Mouse (Mus musculus): ENCODE results near the gene Trim32. TPM values are rescaled to one million over a fixed set of nuclear protein-coding genes. Genes with fewer than 3 reads are reported as not detected.

The Trim32 gene
- polyA plus RNA-seq (2016; fragmentation: Nextera tagmentation; extraction: Ambion mirVana): 75.8 and 83.2 TPM in 2 replicates

DNA sequence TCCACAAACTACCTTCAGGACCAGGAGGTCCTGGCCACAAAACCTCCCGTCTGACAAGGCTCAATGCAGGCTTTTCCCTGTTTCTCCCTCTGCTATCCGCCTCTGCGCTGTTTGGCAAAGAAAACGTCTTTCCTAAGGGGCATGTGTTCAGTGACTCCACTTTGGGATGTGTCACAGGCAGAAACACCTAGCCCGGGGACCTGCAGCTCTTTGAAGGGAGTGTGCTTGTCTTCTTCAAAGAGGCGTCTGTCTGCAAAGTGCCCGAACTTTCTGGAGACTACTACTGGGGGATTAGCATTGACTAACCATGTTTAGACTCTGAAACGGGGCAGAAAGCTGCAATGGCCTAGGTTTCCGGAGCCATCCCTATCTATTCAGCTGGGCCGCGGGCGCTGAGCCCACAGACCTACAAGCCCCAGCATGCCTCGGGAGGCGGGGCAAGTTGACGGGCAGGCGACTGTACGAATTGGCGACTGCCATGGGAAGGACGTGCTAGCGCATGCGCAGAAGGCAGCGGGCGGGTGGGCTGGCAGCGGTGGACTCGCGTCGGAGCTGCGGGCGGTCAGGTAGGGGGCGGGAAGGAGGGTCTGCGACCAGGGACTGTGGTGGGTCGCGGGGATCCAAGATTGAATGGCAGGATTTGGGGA lies at the start of gene Trim32:
TSS of gene Trim32 (plus strand) at position 483 of the 647 bp plus-strand sequence.
- H3K9ac ChIP-seq (replicated peaks): peak within 1 kb of the TSS; percentile 76
- 0 out of 2 replicates have a peak, but pooled peaks cover 4% of the 10 kb centered on the region for H3K36me3 ChIP-seq
- WGBS: 4% methylated on average over 33 of the region's 33 CpGs
- ATAC-seq (ENCODE audit: low FRiP score, low read depth): peak; percentile 98
- H3K4me1 ChIP-seq: peaks cover 24% of the 10 kb centered on the region
- H3K27ac ChIP-seq (replicated peaks): peak within 1 kb of the TSS; percentile 75
- H3K4me3 ChIP-seq: peak within 1 kb of the TSS; percentile 63
- H3K9me3 ChIP-seq: no peaks in the 10 kb centered on the region
- no peaks in the 10 kb centered on the region for H3K27me3 ChIP-seq
- peak within 1 kb of the TSS; percentile 58 for H3K4me2 ChIP-seq (replicated peaks)

DNA sequence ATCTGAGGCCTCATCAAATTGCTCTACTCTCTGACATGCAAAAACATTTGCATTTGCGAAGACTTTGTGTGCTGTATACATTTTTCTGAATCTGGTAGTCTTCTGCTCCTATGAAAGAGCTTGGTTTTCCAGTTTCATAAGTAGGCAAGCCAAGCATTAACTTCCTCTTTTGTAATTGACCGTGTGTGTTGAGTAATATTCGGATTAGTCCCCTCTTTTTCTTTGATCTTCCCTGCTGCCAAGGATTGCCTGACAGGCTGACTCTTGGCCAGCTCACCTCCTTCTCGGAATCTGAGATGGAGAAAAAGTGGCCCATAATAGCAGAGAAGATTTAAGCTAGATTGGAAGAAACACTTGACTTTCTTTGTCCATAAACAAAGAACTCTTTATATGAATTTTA lies 39.3 kb upstream of the Trim32 start:
- no peak overlapping the region for H3K27ac ChIP-seq (replicated peaks)
- WGBS: 60% methylated on average over 4 of the region's 4 CpGs
- no peak for ATAC-seq (ENCODE audit: low FRiP score, low read depth)

DNA sequence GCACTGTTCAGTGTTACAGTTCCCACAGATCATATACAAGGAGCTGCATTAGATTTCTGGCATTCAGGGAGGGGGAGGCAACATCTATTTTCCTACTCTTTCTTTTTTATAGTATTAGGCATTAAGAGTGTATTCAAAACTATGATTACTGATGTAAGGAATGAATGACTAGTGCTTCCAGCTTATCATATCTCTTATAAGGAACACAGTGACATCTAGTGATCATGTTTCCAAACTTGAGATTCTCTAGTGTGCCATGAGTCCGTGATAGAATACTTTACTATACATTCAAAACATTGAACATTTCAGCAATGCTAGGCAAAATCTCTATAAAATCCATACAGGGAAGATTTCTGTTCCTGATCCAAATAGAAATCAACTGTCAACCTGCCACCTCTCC lies 24.5 kb upstream of the Trim32 start:
- Histone ChIP-seq H3K4me1 (0 out of 2 replicates have a peak, but pooled peaks cover 3% of the 10 kb centered on the region), H3K27me3 (no peaks in the 10 kb centered on the region), H3K4me2 (replicated peaks) (no peak overlapping the region), H3K9me3 (no peaks in the 10 kb centered on the region), H3K4me3 (no peak overlapping the region), H3K9ac (replicated peaks) (no peak overlapping the region), H3K27ac (replicated peaks) (no peak overlapping the region), H3K36me3 (no peaks in the 10 kb centered on the region)
- 77% methylated on average over 1 of the region's 1 CpGs for WGBS
- ATAC-seq (ENCODE audit: low FRiP score, low read depth): no peak

More for the DNA sequence above, 39.3 kb upstream of the Trim32 start:
- H3K36me3 ChIP-seq: no peaks in the 10 kb centered on the region
- H3K9ac ChIP-seq (replicated peaks): no peak overlapping the region
- H3K4me1 ChIP-seq: no peaks in the 10 kb centered on the region
- no peak overlapping the region for H3K4me2 ChIP-seq (replicated peaks)
- no peaks in the 10 kb centered on the region for H3K27me3 ChIP-seq
- no peaks in the 10 kb centered on the region for H3K9me3 ChIP-seq
- H3K4me3 ChIP-seq: no peak overlapping the region

DNA sequence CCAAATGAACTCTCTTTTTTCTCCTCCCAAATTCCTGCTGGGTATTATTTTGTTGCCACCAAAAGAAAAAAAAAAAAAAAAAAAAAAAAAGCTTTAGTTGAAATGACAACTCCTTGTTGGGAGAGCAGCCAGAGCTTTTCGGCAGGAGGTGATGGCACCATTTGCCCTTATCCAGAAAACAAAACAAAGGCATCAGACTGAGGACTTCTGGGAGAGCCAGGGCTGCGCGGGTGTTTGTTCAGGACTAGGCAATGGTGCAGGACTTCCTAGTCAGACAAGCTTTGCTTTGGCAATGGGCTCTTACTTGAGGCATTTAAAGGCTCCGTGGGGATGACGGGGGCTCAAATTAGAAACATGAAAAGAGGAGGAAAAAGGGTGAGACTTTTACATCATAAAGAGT lies 17.8 kb upstream of the Trim32 start:
- WGBS: 37% methylated on average over 5 of the region's 5 CpGs
- Histone ChIP-seq H3K27me3 (no peaks in the 10 kb centered on the region), H3K9me3 (no peaks in the 10 kb centered on the region), H3K4me1 (0 out of 2 replicates have a peak, but pooled peaks cover 3% of the 10 kb centered on the region), H3K27ac (replicated peaks) (no peak overlapping the region), H3K36me3 (no peaks in the 10 kb centered on the region), H3K9ac (replicated peaks) (no peak overlapping the region), H3K4me2 (replicated peaks) (no peak overlapping the region), H3K4me3 (no peak overlapping the region)
- no peak for ATAC-seq (ENCODE audit: low FRiP score, low read depth)

DNA sequence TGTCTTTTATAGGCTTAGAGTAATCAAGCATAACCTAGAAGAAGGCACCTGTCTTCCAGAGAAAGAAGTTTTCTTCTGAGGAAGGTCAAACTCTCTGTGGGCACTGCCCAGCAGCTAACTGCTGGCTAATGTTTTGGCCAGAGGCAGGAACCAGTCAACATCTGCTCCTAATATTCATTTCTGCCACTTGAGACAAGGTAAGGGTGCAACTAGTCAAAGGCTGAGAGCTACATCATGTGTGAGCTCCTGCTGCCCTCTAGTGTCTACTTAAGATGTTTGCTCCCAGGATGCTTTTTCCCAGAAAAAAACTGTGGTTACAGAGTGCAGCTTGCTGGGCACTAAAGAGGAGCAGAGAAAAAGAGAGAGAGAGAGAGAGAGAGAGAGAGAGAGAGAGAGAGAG lies 15.0 kb upstream of the Trim32 start:
- H3K27me3 ChIP-seq: no peaks in the 10 kb centered on the region
- H3K36me3 ChIP-seq: no peaks in the 10 kb centered on the region
- no peaks in the 10 kb centered on the region for H3K9me3 ChIP-seq
- no peak overlapping the region for H3K4me2 ChIP-seq (replicated peaks)
- no peak overlapping the region for H3K4me3 ChIP-seq
- ATAC-seq (ENCODE audit: low FRiP score, low read depth): peak; percentile 60
- H3K27ac ChIP-seq (replicated peaks): no peak overlapping the region
- H3K4me1 ChIP-seq: no peaks in the 10 kb centered on the region
- H3K9ac ChIP-seq (replicated peaks): no peak overlapping the region

DNA sequence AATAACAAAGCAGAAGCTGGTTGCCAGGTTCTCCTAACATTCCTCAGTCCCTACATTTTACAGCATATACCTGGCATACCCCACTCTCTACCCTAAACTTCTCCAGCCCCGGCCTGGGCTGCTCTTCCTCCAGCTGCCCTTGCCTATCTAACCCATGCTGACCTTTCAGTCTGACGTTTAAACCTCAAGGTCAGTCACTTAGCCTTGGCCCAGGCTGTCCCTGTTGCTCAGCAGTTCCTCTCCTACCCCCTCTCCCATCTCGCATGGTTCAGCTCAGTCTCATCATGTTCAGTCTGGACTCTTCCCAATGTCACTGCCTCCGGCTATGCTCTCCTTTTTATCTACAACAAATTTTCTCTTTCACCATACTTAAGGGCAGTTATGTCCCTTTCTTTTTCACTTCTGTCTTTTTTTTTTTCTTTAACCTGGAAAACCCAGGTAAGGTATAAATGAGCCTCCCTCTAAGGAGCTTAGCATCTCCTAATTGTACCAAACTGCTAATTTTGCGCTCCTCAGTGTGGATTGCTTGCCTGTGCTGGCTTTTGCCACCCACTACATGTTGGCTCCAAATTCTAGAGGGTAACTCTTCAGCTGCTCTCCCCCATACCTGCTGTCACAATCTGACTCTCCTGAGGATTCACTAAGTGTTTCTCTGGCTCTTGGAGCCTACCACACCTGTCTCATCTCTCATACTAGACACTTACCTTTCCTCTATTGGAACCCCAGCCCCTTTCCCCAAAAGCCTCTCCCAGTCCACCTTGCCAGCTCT lies 10.0 kb upstream of the Trim32 start:
- Histone ChIP-seq H3K36me3 (no peaks in the 10 kb centered on the region), H3K9me3 (no peaks in the 10 kb centered on the region), H3K4me3 (no peak overlapping the region), H3K4me2 (replicated peaks) (no peak overlapping the region), H3K4me1 (no peaks in the 10 kb centered on the region), H3K27ac (replicated peaks) (no peak overlapping the region), H3K27me3 (no peaks in the 10 kb centered on the region), H3K9ac (replicated peaks) (no peak overlapping the region)
- 82% methylated on average over 5 of the region's 5 CpGs for WGBS
- no peak for ATAC-seq (ENCODE audit: low FRiP score, low read depth)

DNA sequence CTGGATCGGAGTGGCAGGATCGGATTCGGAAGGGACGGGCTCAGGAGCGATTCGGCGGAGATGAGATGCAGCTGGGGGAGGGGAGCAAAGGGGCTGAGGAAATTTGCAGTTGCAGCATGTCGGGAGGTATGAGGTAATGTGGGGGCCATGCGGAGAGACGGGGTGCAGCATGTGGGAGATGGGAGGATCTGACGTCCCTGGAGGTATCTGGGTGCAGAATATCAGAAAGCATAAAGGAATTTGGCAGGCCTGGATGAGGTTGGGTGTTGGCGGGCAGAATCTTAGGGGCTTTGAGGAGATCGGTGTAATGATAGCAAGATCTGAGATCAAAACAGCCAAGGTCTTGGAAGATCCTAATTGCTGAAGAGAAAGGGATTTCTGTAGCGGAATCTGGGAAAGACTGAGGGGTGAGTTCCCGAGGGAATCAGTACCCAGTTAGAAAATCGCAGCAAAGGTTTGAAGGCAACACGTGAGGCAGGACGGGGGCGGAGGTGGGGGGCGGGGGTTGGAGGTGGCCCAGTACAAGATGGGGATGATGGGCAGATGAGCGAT lies 441 bp downstream of the Trim32 start:
- H3K9ac ChIP-seq (replicated peaks): peak overlapping the region; percentile 76
- peak; percentile 88 for ATAC-seq (ENCODE audit: low FRiP score, low read depth)
- 0 out of 2 replicates have a peak, but pooled peaks cover 4% of the 10 kb centered on the region for H3K36me3 ChIP-seq
- H3K4me3 ChIP-seq: peak overlapping the region; percentile 63
- H3K27me3 ChIP-seq: no peaks in the 10 kb centered on the region
- no peaks in the 10 kb centered on the region for H3K9me3 ChIP-seq
- peak overlapping the region; percentile 58 for H3K4me2 ChIP-seq (replicated peaks)
- H3K27ac ChIP-seq (replicated peaks): peak overlapping the region; percentile 75
- under 1% methylated on average over 21 of the region's 21 CpGs for WGBS
- peaks cover 24% of the 10 kb centered on the region for H3K4me1 ChIP-seq

DNA sequence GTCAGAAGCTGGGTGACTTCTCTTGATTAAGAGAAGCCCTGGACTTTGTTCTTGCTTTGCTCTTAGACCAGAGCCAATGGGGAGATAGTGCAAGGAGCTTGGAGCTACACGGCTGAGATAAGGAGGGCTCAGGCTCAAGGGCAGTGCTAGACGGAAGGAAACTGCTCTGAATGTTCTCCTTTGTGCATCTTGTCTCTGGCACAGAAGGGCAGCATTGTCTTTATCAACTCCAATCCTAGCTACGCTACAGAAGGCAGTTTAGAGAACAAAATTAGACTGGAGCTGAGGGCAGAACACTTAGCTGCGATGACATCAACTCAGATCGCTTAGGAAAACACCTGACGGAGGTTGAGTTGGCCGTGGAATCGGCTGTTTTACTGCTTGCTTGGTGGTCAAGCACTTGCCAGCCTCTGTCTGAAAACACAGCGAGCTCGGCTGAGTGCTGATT lies 2.4 kb downstream of the Trim32 start:
- Histone ChIP-seq H3K27me3 (no peaks in the 10 kb centered on the region), H3K9ac (replicated peaks) (no peak overlapping the region), H3K4me3 (no peak overlapping the region), H3K4me2 (replicated peaks) (no peak overlapping the region; the same call in 1 of the 2 replicates), H3K36me3 (0 out of 2 replicates have a peak, but pooled peaks cover 4% of the 10 kb centered on the region), H3K27ac (replicated peaks) (no peak overlapping the region), H3K4me1 (peaks cover 26% of the 10 kb centered on the region), H3K9me3 (no peaks in the 10 kb centered on the region)
- 91% methylated on average over 10 of the region's 10 CpGs for WGBS
- no peak for ATAC-seq (ENCODE audit: low FRiP score, low read depth)

DNA sequence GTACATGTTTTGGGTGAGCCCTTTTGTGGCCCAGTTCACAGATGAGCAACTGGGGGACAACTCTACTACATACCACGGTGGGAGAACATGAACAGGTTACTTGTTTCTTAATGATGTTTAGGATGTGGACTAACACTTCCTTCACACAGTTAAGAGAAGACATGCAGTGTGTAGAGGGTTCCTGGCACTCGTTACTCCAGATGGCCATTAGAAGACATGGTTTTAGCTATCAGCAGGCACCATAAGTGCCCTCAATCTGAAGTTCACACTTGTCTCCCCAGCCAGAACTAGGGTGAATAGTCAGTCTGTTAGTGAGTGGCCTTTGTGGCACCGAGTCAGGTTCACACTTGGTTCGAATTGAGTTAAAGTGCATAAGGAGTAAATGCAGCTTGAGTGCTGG lies 3.3 kb downstream of the Trim32 start:
- Histone ChIP-seq H3K4me3 (no peak overlapping the region), H3K4me1 (peaks cover 26% of the 10 kb centered on the region), H3K36me3 (peaks cover 6% of the 10 kb centered on the region), H3K27ac (replicated peaks) (no peak overlapping the region), H3K9me3 (no peaks in the 10 kb centered on the region), H3K9ac (replicated peaks) (no peak overlapping the region), H3K4me2 (replicated peaks) (no peak overlapping the region), H3K27me3 (no peaks in the 10 kb centered on the region)
- ATAC-seq (ENCODE audit: low FRiP score, low read depth): no peak
- 94% methylated on average over 4 of the region's 4 CpGs for WGBS

DNA sequence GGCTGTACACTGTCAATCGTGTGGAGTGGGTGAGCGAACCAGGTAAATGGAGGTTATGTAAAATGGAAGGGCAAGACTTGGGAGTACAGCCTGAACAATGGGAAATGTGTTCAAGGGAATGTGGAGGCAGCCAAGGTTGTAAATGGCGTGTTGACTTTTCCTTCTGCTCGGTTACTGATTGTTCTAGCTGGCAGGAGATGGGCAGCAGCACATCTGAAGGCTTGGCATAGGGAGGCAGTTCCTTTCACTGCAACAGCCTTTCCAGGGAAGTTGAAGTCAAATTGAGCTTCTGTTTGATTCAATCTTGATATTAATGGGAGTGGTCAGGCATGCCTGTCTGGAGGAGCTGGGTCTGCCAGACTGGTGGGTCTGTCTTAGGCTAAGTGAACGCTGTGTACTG lies 5.5 kb downstream of the Trim32 start:
- peaks cover 28% of the 10 kb centered on the region for H3K36me3 ChIP-seq
- 92% methylated on average over 5 of the region's 5 CpGs for WGBS
- no peaks in the 10 kb centered on the region for H3K27me3 ChIP-seq
- no peak overlapping the region for H3K4me2 ChIP-seq (replicated peaks)
- no peaks in the 10 kb centered on the region for H3K9me3 ChIP-seq
- no peak for ATAC-seq (ENCODE audit: low FRiP score, low read depth)
- H3K27ac ChIP-seq (replicated peaks): no peak overlapping the region
- H3K4me3 ChIP-seq: no peak overlapping the region
- H3K9ac ChIP-seq (replicated peaks): no peak overlapping the region
- H3K4me1 ChIP-seq: peaks cover 23% of the 10 kb centered on the region

DNA sequence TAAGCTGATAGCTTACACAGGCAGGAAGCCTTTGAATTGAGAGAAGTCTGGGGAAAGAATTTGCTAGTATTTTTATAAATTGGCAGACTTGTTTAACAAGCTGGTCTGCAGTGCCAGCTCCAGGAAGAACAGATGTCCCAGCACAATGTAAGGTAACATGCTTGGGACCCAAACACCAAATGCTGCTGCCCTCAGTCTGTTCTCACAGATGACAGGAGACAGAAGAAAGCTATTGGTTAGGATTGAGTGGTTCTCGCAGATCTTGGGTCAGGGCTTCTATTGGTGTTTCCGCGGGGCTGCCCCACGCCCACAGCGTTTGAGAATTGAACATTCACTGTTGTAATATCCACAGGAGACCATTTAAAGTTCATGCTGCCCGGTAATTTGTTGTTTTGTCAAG lies 6.1 kb downstream of the Trim32 start:
- 71% methylated on average over 6 of the region's 6 CpGs for WGBS
- Histone ChIP-seq H3K9ac (replicated peaks) (no peak overlapping the region), H3K4me3 (no peak overlapping the region), H3K36me3 (peaks cover 34% of the 10 kb centered on the region), H3K4me1 (peaks cover 18% of the 10 kb centered on the region), H3K27ac (replicated peaks) (no peak overlapping the region), H3K27me3 (no peaks in the 10 kb centered on the region), H3K4me2 (replicated peaks) (no peak overlapping the region), H3K9me3 (no peaks in the 10 kb centered on the region)
- no peak for ATAC-seq (ENCODE audit: low FRiP score, low read depth)

DNA sequence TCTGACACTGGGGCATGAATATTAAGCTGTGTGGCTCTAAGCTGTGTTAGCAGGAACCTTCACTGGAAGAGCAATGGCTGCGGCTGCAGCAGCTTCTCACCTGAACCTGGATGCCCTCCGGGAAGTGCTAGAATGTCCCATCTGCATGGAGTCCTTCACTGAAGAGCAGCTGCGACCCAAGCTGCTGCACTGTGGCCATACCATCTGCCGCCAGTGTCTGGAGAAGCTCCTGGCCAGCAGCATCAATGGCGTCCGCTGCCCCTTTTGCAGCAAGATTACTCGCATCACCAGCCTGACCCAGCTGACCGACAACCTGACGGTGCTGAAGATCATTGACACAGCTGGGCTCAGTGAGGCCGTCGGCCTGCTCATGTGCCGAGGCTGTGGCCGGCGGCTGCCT lies 8.3 kb downstream of the Trim32 start:
- Histone ChIP-seq H3K27ac (replicated peaks) (no peak overlapping the region), H3K4me3 (no peak overlapping the region), H3K9me3 (no peaks in the 10 kb centered on the region), H3K4me1 (0 out of 2 replicates have a peak, but pooled peaks cover 4% of the 10 kb centered on the region), H3K27me3 (no peaks in the 10 kb centered on the region), H3K9ac (replicated peaks) (no peak overlapping the region), H3K36me3 (peaks cover 51% of the 10 kb centered on the region), H3K4me2 (replicated peaks) (no peak overlapping the region)
- WGBS: 95% methylated on average over 14 of the region's 14 CpGs
- no peak for ATAC-seq (ENCODE audit: low FRiP score, low read depth)

All from midbrain, embryonic 12.5 days (tissue).